7 mouse cellular contexts compared by ENCODE assay signal in the genomic region with DNA sequence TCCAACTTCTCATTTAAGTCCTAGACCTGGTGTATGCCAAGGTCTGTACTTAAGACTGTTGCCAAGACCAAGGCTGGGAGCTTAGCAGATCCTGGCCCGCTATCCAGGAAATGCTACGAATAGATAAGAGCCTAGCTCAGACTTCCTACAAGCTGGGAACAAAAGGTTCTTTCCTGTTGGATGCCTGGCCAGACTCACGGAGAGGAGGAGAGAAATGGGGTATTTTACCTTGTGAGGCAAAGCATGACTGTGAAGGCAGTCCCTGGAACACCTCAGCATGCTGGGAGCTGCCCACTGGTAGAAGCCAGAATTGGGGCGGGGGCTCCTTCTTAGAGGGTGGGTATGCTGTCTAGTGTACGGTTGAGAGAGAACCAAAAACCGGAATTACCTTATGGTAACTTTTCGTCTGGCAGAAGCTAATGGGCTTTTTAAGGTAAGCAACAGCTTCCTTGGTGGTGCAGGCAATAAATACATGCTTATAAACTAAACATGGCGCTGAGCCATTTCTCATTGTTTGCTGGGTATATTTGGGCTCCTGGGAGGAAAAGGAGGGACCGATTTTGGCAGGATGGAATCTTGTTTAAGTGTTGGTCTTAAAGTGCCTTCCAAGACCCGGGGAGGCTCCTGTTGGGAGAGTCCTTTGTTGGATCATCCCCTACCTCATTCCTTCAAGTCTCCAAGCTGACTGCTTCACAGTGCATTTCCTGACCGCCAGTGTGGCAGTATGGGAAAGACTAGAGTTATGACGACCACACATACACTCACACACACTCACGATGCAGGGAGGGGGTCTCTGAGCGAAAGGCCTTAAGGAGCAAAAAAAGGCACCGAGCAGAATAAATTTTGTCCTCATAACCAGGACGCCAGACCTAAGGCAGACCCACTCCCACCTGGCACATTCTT. TPM values are rescaled to one million over a fixed set of nuclear protein-coding genes. Genes with fewer than 3 reads are reported as not detected.
A peak's percentile ranks its signal among the peaks of the same experiment; 100 is the strongest.
DNase-seq lines count a peak whose midpoint lies in the region; ATAC-seq lines count a peak whose summit lies in the region.

No protein-coding gene starts in this region.

- H3K9ac ChIP-seq in embryonic facial prominence, embryonic 15.5 days: no peak overlapping the region
- 0 out of 2 replicates have a peak overlapping the region, but pooled peaks have one; percentile 69 for H3K9ac ChIP-seq in hindbrain, embryonic 12.5 days
- H3K9ac ChIP-seq in liver, embryonic 12.5 days: peak overlapping the region; percentile 62; the same call in 1 of the 2 replicates
- peak overlapping the region; percentile 65; the same call in 1 of the 2 replicates for H3K9ac ChIP-seq in neural tube, embryonic 15.5 days (replicated peaks)

- 67% methylated on average over 16 of the region's 16 CpGs for WGBS in embryonic facial prominence, embryonic 15.5 days
- WGBS in hindbrain, embryonic 12.5 days: 82% methylated on average over 16 of the region's 16 CpGs
- 64% methylated on average over 16 of the region's 16 CpGs for WGBS in liver, embryonic 12.5 days (ENCODE audit: insufficient replicate concordance)
- WGBS in neural tube, embryonic 15.5 days: 76% methylated on average over 16 of the region's 16 CpGs

- H3K36me3 ChIP-seq in embryonic facial prominence, embryonic 15.5 days: no peaks in the 10 kb centered on the region
- H3K36me3 ChIP-seq in hindbrain, embryonic 12.5 days: no peaks in the 10 kb centered on the region
- no peaks in the 10 kb centered on the region for H3K36me3 ChIP-seq in liver, embryonic 12.5 days
- no peaks in the 10 kb centered on the region for H3K36me3 ChIP-seq in neural tube, embryonic 15.5 days

- H3K4me3 ChIP-seq in embryonic facial prominence, embryonic 15.5 days (replicated peaks): peak overlapping the region; percentile 58
- peak overlapping the region; percentile 72 for H3K4me3 ChIP-seq in hindbrain, embryonic 12.5 days
- peak overlapping the region; percentile 68 for H3K4me3 ChIP-seq in liver, embryonic 12.5 days
- peak overlapping the region; percentile 70 for H3K4me3 ChIP-seq in neural tube, embryonic 15.5 days (replicated peaks)

- H3K9me3 ChIP-seq in embryonic facial prominence, embryonic 15.5 days (replicated peaks): no peaks in the 10 kb centered on the region
- H3K9me3 ChIP-seq in hindbrain, embryonic 12.5 days (replicated peaks): no peaks in the 10 kb centered on the region
- H3K9me3 ChIP-seq in liver, embryonic 12.5 days (replicated peaks): no peaks in the 10 kb centered on the region
- no peaks in the 10 kb centered on the region for H3K9me3 ChIP-seq in neural tube, embryonic 15.5 days (replicated peaks)

- H3K4me1 ChIP-seq in embryonic facial prominence, embryonic 15.5 days: peaks cover 16% of the 10 kb centered on the region
- H3K4me1 ChIP-seq in hindbrain, embryonic 12.5 days: peaks cover 14% of the 10 kb centered on the region; the same call in 1 of the 2 replicates
- peaks cover 41% of the 10 kb centered on the region for H3K4me1 ChIP-seq in liver, embryonic 12.5 days
- peaks cover 24% of the 10 kb centered on the region for H3K4me1 ChIP-seq in neural tube, embryonic 15.5 days

- ATAC-seq in embryonic facial prominence, embryonic 15.5 days (ENCODE audit: insufficient number of reproducible peaks, low FRiP score, low TSS enrichment, low read depth): no peak
- ATAC-seq in hindbrain, embryonic 12.5 days (ENCODE audit: low FRiP score): no peak
- ATAC-seq in liver, embryonic 12.5 days: no peak
- ATAC-seq in neural tube, embryonic 15.5 days (ENCODE audit: low FRiP score): no peak; the same call in 1 of the 2 replicates
- ATAC-seq in frontal cortex, adult (ENCODE audit: low TSS enrichment): no peak

- peak overlapping the region; percentile 96 for H3K4me2 ChIP-seq in embryonic facial prominence, embryonic 15.5 days (replicated peaks)
- H3K4me2 ChIP-seq in hindbrain, embryonic 12.5 days (replicated peaks): peak overlapping the region; percentile 96
- H3K4me2 ChIP-seq in liver, embryonic 12.5 days: peak overlapping the region; percentile 98
- peak overlapping the region; percentile 93 for H3K4me2 ChIP-seq in neural tube, embryonic 15.5 days

- H3K27me3 ChIP-seq in embryonic facial prominence, embryonic 15.5 days: peaks cover 18% of the 10 kb centered on the region
- peaks cover 34% of the 10 kb centered on the region for H3K27me3 ChIP-seq in hindbrain, embryonic 12.5 days
- peaks cover 73% of the 10 kb centered on the region for H3K27me3 ChIP-seq in liver, embryonic 12.5 days (replicated peaks)
- H3K27me3 ChIP-seq in neural tube, embryonic 15.5 days (replicated peaks): no peaks in the 10 kb centered on the region

- H3K27ac ChIP-seq in embryonic facial prominence, embryonic 15.5 days (replicated peaks): peak overlapping the region; percentile 65
- H3K27ac ChIP-seq in hindbrain, embryonic 12.5 days: no peak overlapping the region
- no peak overlapping the region for H3K27ac ChIP-seq in liver, embryonic 12.5 days
- peak overlapping the region; percentile 45 for H3K27ac ChIP-seq in neural tube, embryonic 15.5 days (replicated peaks)

- DNase-seq in ZHBTc4 (ENCODE audit: low read depth, low spot score): peak; percentile 20
- no peak for DNase-seq in Muller cell, postnatal 12 days (ENCODE audit: inconsistent ontology term)

RNA-seq across cellular contexts. Expression of a gene that starts 8.1 kb away (rescaled TPM):
- polyA plus RNA-seq in embryonic facial prominence, embryonic 15.5 days (2015; fragmentation: Nextera tagmentation; extraction: Ambion mirVana): 29.5 and 34.6 TPM in 2 replicates
- 25.6 and 27.0 TPM in 2 replicates for polyA plus RNA-seq in hindbrain, embryonic 12.5 days (2016; fragmentation: Nextera tagmentation; extraction: Ambion mirVana)
- polyA plus RNA-seq in liver, embryonic 12.5 days (2016; fragmentation: Nextera tagmentation; extraction: Ambion mirVana): 1.9 TPM in 2 replicates
- polyA plus RNA-seq in neural tube, embryonic 15.5 days (2015; fragmentation: Nextera tagmentation; extraction: Ambion mirVana): 41.3 and 42.2 TPM in 2 replicates

RNA-seq across cellular contexts. Expression of a gene that starts 22.7 kb away (rescaled TPM):
- 1.0 and 1.3 TPM in 2 replicates for polyA plus RNA-seq in embryonic facial prominence, embryonic 15.5 days (2015; fragmentation: Nextera tagmentation; extraction: Ambion mirVana)
- polyA plus RNA-seq in hindbrain, embryonic 12.5 days (2016; fragmentation: Nextera tagmentation; extraction: Ambion mirVana): 1.3 and 1.6 TPM in 2 replicates
- polyA plus RNA-seq in liver, embryonic 12.5 days (2016; fragmentation: Nextera tagmentation; extraction: Ambion mirVana): 0.07 TPM in 2 replicates
- 4.1 and 4.2 TPM in 2 replicates for polyA plus RNA-seq in neural tube, embryonic 15.5 days (2015; fragmentation: Nextera tagmentation; extraction: Ambion mirVana)

RNA-seq across cellular contexts. Expression of a gene that starts 49.5 kb away (rescaled TPM):
- not detected in 2 replicates for polyA plus RNA-seq in embryonic facial prominence, embryonic 15.5 days (2015; fragmentation: Nextera tagmentation; extraction: Ambion mirVana)
- not detected in 2 replicates for polyA plus RNA-seq in hindbrain, embryonic 12.5 days (2016; fragmentation: Nextera tagmentation; extraction: Ambion mirVana)
- polyA plus RNA-seq in liver, embryonic 12.5 days (2016; fragmentation: Nextera tagmentation; extraction: Ambion mirVana): not detected in 2 replicates
- not detected in 2 replicates for polyA plus RNA-seq in neural tube, embryonic 15.5 days (2015; fragmentation: Nextera tagmentation; extraction: Ambion mirVana)

Comparison
In these comparisons a context has a peak if more than half of its experiments do, and no peak if none do; other contexts are left out.
1. H3K27ac ChIP-seq: peak in embryonic facial prominence, embryonic 15.5 days (single experiment) and neural tube, embryonic 15.5 days (single experiment); none in hindbrain, embryonic 12.5 days (single experiment) and liver, embryonic 12.5 days (single experiment).
2. Peak in every context shown above with its lines, with median percentiles within 50 percentile points of each other: H3K4me2 ChIP-seq and H3K4me3 ChIP-seq.